Mouse (Mus musculus) small intestine, adult 2 months (tissue): ENCODE data around the gene Klk1b5.

Experiments
- CTCF ChIP-seq: fragments of 200-500 bp; IDR thresholded peaks from 2 replicates; pipeline ENCODE4 v1.5.1; 2012; ENCODE audit warnings: low read depth, mild to moderate bottlenecking, control low read depth, inconsistent platforms, low read length, moderate library complexity, mixed read lengths; ENCODE audit not compliant: insufficient replicate concordance, insufficient read length; ENCODE audit errors: extremely low read depth
- POLR2A ChIP-seq: fragments of 200-500 bp; IDR thresholded peaks from 2 replicates; pipeline ENCODE4 v1.6.1; 2012; ENCODE audit warnings: low read depth, mild to moderate bottlenecking, control low read depth, inconsistent platforms, low read length, moderate library complexity

GRCm38 (mm10) chr7:44254930-44255329 lies 39.2 kb downstream of the Klk1b5 start:
- TF ChIP-seq CTCF: no peak
- TF ChIP-seq POLR2A: no peak
